Comparison of ENCODE assay signal across 26 mouse cellular contexts in genomic region chr19:38413861-38414260, GRCm38 (mm10).
"Had no signal": no experiment of that assay in that cellular context is flagged by ENCODE, and none has a peak within 500 bp of the region (broad histone marks: within the 10 kb centered on the region; RNA-seq: fewer than 3 reads in every experiment).

No protein-coding gene starts in this region.

- H3K4me1 ChIP-seq: heart, embryonic 10.5 days; hindbrain, embryonic 10.5 days; hindbrain, embryonic 12.5 days; limb, embryonic 10.5 days; limb, embryonic 12.5 days had no signal

- H3K27me3 ChIP-seq: heart, embryonic 13.5 days; heart, embryonic 15.5 days; hindbrain, embryonic 12.5 days; intestine, embryonic 15.5 days; limb, embryonic 12.5 days; liver, embryonic 13.5 days; liver, embryonic 15.5 days had no signal

- H3K4me3 ChIP-seq: gastrocnemius, adult 2 months; heart, embryonic 10.5 days; heart, embryonic 13.5 days; heart, embryonic 15.5 days; hindbrain, embryonic 10.5 days; hindbrain, embryonic 12.5 days; intestine, embryonic 15.5 days; layer of hippocampus, adult 2 months; left cerebral cortex, adult 2 months; limb, embryonic 10.5 days; limb, embryonic 12.5 days; liver, embryonic 13.5 days; liver, embryonic 15.5 days had no signal

- H3K9me3 ChIP-seq: heart, embryonic 10.5 days; heart, embryonic 13.5 days; heart, embryonic 15.5 days; hindbrain, embryonic 10.5 days; hindbrain, embryonic 12.5 days; intestine, embryonic 15.5 days; limb, embryonic 10.5 days; limb, embryonic 12.5 days; liver, embryonic 13.5 days; liver, embryonic 15.5 days had no signal

- H3K36me3 ChIP-seq: heart, embryonic 10.5 days; heart, embryonic 13.5 days; heart, embryonic 15.5 days; hindbrain, embryonic 12.5 days; intestine, embryonic 15.5 days; limb, embryonic 10.5 days; limb, embryonic 12.5 days; liver, embryonic 15.5 days had no signal

- DNase-seq: gastrocnemius, adult 2 months; gastrocnemius, postnatal 10 days; gastrocnemius, postnatal 25 days; heart, adult 18-20 months; heart, postnatal 14 days; heart, postnatal 4 days; kidney, adult 18-20 months; kidney, adult 8-10 months; kidney, postnatal 10 days; kidney, postnatal 25 days; kidney, postnatal 4 days; liver; liver, embryonic 13.5 days; liver, postnatal 0 days had no signal

- H3K9ac ChIP-seq: heart, embryonic 13.5 days; heart, embryonic 15.5 days; hindbrain, embryonic 12.5 days; hindbrain, embryonic 14.5 days; intestine, embryonic 15.5 days; limb, embryonic 12.5 days; liver, embryonic 13.5 days; liver, embryonic 15.5 days; liver, postnatal 0 days had no signal

- H3K27ac ChIP-seq: gastrocnemius, adult 2 months; heart, embryonic 10.5 days; heart, embryonic 13.5 days; heart, embryonic 15.5 days; hindbrain, embryonic 10.5 days; hindbrain, embryonic 12.5 days; hindbrain, embryonic 14.5 days; intestine, embryonic 15.5 days; layer of hippocampus, adult 2 months; left cerebral cortex, adult 2 months; limb, embryonic 10.5 days; limb, embryonic 12.5 days; liver, embryonic 13.5 days; liver, embryonic 15.5 days had no signal
